Mouse (Mus musculus) liver, embryonic 14.5 days (tissue): ENCODE measurements around the gene Arl15. TPM values are rescaled to one million over a fixed set of nuclear protein-coding genes. Genes with fewer than 3 reads are reported as not detected.

ENCODE experiments used
- ATAC-seq: fragments of 200-750 bp; cut with Nextera tagmentation; 2 replicates; pipeline ENCODE4 v1.8.0; 2017; ENCODE audit warnings: moderate number of reproducible peaks, mild to moderate bottlenecking, moderate library complexity; ENCODE audit not compliant: insufficient read depth
- DNase-seq, 3 experiments: peaks; one replicate each; pipeline ENCODE4 v3.0.0-alpha.2; 2012 to 2013; ENCODE audit warnings: low read depth in 3 of 3, low spot score in 3 of 3
- H3K27ac ChIP-seq: fragments of 300-500 bp; sonication (generic); 2 replicates; pipeline ENCODE4 v1.5.1; 2014; ENCODE audit warnings: moderate library complexity, mild to moderate bottlenecking, control low read depth, inconsistent platforms
- H3K27me3 ChIP-seq: fragments of 300-500 bp; sonication (generic); 2 replicates; pipeline ENCODE4 v1.6.1; 2014; ENCODE audit warnings: mild to moderate bottlenecking, low read length, moderate library complexity; ENCODE audit not compliant: control insufficient read depth, insufficient read depth
- H3K36me3 ChIP-seq: fragments of 300-500 bp; sonication (generic); replicated peaks from 2 replicates; pipeline ENCODE4 v1.6.1; 2014; ENCODE audit warnings: low read depth; ENCODE audit not compliant: control insufficient read depth, insufficient read depth
- H3K4me1 ChIP-seq, 2 experiments: fragments of 200-500 bp in 1 of 2; fragments of 300-500 bp in 1 of 2; sonication (generic) in 1 of 2; replicated peaks; 2 replicates each; pipeline ENCODE4 v1.6.1; 2012 to 2014; ENCODE audit warnings: antibody characterized with exemption in 1 of 2, inconsistent platforms in 1 of 2, low read length in 1 of 2; ENCODE audit not compliant: control insufficient read depth in 2 of 2, insufficient read depth in 2 of 2
- H3K4me2 ChIP-seq: fragments of 300-500 bp; sonication (generic); 2 replicates; pipeline ENCODE4 v1.6.1; 2014; ENCODE audit warnings: low read depth, mild to moderate bottlenecking, control low read depth, moderate library complexity
- H3K4me3 ChIP-seq, 2 experiments: fragments of 200-500 bp in 1 of 2; fragments of 300-500 bp in 1 of 2; sonication (generic) in 1 of 2; 2 replicates each; pipeline ENCODE4 v1.5.1; 2012 to 2014; ENCODE audit warnings: low read depth in 2 of 2, low read length in 2 of 2, mild to moderate bottlenecking in 2 of 2, control low read depth in 1 of 2, inconsistent platforms in 1 of 2, moderate library complexity in 1 of 2; ENCODE audit not compliant: insufficient read depth in 1 of 2
- H3K9ac ChIP-seq: fragments of 300-500 bp; sonication (generic); replicated peaks from 2 replicates; pipeline ENCODE4 v1.6.1; 2014; ENCODE audit warnings: mild to moderate bottlenecking, control low read depth, moderate library complexity
- H3K9me3 ChIP-seq: fragments of 300-500 bp; sonication (generic); 2 replicates; pipeline ENCODE4 v1.6.1; 2016; ENCODE audit warnings: low read length, mixed read lengths; ENCODE audit not compliant: control insufficient read depth
- CTCF ChIP-seq: IDR thresholded peaks from 2 replicates; pipeline ENCODE4 v1.5.1; 2016; ENCODE audit warnings: antibody characterized with exemption, low read depth, control low read depth
- EP300 ChIP-seq: IDR thresholded peaks from 2 replicates; pipeline ENCODE4 v1.6.1; 2016; ENCODE audit warnings: antibody characterized with exemption, low read depth
- WGBS: fragments of 180-500 bp; shearing (Covaris S2); extraction: QIAGEN DNeasy Blood & Tissue Kit; methylation state at CpG from one replicate; pipeline ENCODE4 v1.1.7; 2014; ENCODE audit not compliant: insufficient replicate concordance; 5-methylcytosine and 5-hydroxymethylcytosine counted together
- polyA plus RNA-seq, 2 experiments: library from polyadenylated mRNA; depleted of rRNA in 1 of 2; stranded (reverse) in 1 of 2; unstranded in 1 of 2; fragments of >200 nt; fragmentation: Nextera tagmentation in 1 of 2; extraction: Ambion mirVana in 1 of 2; gene quantifications; 2 replicates each; pipeline versions ENCODE4 v1.2.1 to v1.2.3; 2012 to 2014

Arl15 gene
- polyA plus RNA-seq, 2 experiments = 2.0 to 2.6 TPM

GRCm38 (mm10) chr13:114109845-114110244, 315.5 kb downstream of the Arl15 start:
- Histone ChIP-seq H3K27me3 (no peaks in the 10 kb centered on the region), H3K9ac (no peak overlapping the region), H3K27ac (no peak overlapping the region), H3K36me3 (no peaks in the 10 kb centered on the region), H3K4me1 (no peaks in the 10 kb centered on the region), H3K4me2 (no peak overlapping the region), H3K9me3 (no peaks in the 10 kb centered on the region), H3K4me3 (no peak overlapping the region)
- DNase-seq = no peak
- 52% methylated on average over 4 of the region's 4 CpGs for whole genome bisulfite sequencing
- TF ChIP-seq EP300 = no peak
- no peak for TF ChIP-seq CTCF
- no peak for ATAC-seq

DNA sequence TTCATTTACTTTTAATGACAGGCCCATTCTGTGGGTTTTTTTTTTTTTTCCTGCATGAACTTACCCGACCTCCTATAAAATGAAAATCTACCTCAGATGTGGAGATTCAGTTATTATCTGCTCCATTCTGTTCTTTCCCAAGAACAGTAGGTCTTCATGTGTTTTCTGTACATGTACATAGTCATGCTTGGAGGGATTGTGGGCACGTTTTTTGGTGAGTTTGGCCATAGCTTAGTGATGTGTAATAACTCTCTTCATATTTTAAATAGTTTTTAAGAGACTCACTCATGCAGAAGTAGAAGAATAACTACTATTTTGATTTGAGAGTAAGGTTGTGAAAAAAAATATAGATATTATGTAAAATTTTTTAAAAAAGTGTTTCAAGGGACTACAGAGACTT, 319.2 kb downstream of the Arl15 start:
- WGBS = 49% methylated on average over 2 of the region's 2 CpGs
- TF ChIP-seq CTCF (no peak), EP300 (no peak)

DNA sequence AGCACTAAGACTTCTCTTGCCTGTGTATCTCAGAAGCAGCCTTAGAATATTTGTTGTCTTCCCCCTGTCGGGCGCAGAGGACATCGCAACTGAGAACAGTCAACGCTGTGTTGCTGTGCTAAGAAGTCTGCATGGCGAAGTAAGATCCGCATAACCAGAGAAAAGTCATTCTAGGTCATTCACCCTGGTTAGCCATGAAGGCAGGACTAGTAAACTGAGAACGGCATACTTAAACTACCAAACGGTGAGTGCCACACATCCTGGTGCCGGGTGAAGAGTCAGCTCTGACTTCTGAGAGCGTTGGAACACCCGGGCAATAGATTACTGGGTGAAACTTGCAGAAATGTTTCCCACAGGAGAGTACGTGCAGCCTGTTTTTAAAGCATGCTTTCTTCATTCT, 320.3 kb downstream of the Arl15 start:
- Histone ChIP-seq H3K4me2 (no peak overlapping the region), H3K9ac (no peak overlapping the region), H3K27me3 (no peaks in the 10 kb centered on the region), H3K4me3 (no peak overlapping the region), H3K9me3 (no peaks in the 10 kb centered on the region), H3K27ac (no peak overlapping the region), H3K36me3 (no peaks in the 10 kb centered on the region), H3K4me1 (no peaks in the 10 kb centered on the region)
- no peak for ATAC-seq
- no peak for TF ChIP-seq EP300
- TF ChIP-seq CTCF = no peak
- 90% methylated on average over 12 of the region's 12 CpGs for WGBS
- DNase-seq = no peak

More for the DNA sequence above, 319.2 kb downstream of the Arl15 start:
- no peak for DNase-seq
- no peaks in the 10 kb centered on the region for H3K4me1 ChIP-seq
- no peaks in the 10 kb centered on the region for H3K27me3 ChIP-seq
- no peaks in the 10 kb centered on the region for H3K9me3 ChIP-seq
- H3K27ac ChIP-seq = no peak overlapping the region
- H3K9ac ChIP-seq = no peak overlapping the region
- no peak overlapping the region for H3K4me3 ChIP-seq
- no peak overlapping the region for H3K4me2 ChIP-seq
- no peaks in the 10 kb centered on the region for H3K36me3 ChIP-seq
- no peak for ATAC-seq

DNA sequence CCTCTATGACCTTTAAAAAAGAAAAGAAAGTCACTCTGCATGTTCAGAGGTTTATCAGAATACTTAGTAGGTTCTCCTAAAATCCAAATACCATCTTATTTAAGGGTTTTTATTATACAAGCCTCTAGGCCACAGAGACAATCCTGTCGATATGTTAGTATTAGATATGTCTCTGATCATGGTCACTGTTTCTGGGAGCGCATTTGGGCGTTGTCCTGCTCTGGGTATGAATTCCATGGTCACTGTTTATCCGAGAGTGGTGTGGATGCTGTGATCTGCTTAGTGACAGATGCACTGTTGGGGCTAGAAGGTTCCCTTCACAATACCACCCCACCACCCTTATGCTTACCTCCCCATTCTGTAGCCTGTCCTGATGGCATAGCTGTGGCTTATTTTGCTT, 320.8 kb downstream of the Arl15 start:
- H3K4me2 ChIP-seq = no peak overlapping the region
- TF ChIP-seq CTCF (no peak), EP300 (no peak)
- no peak overlapping the region for H3K27ac ChIP-seq
- H3K9ac ChIP-seq = no peak overlapping the region
- H3K9me3 ChIP-seq = no peaks in the 10 kb centered on the region
- no peak overlapping the region for H3K4me3 ChIP-seq
- H3K4me1 ChIP-seq = no peaks in the 10 kb centered on the region
- H3K27me3 ChIP-seq = no peaks in the 10 kb centered on the region
- WGBS = 77% methylated on average over 4 of the region's 4 CpGs
- no peak for ATAC-seq
- DNase-seq = no peak
- no peaks in the 10 kb centered on the region for H3K36me3 ChIP-seq

- H3K4me3 ChIP-seq = no peak overlapping the region
- H3K36me3 ChIP-seq = no peaks in the 10 kb centered on the region
- ATAC-seq (no peak), DNase-seq (no peak)
- TF ChIP-seq EP300 (no peak), CTCF (no peak)
- H3K9ac ChIP-seq = no peak overlapping the region
- no peak overlapping the region for H3K27ac ChIP-seq
- H3K4me1 ChIP-seq = no peaks in the 10 kb centered on the region
- H3K9me3 ChIP-seq = no peaks in the 10 kb centered on the region
- no peaks in the 10 kb centered on the region for H3K27me3 ChIP-seq
- 76% methylated on average over 19 of the region's 19 CpGs for WGBS
- H3K4me2 ChIP-seq = no peak overlapping the region
Measured at GRCm38 (mm10) chr13:114118104-114118830, 324.0 kb downstream of the Arl15 start.
